Mouse (Mus musculus): Measurements from ENCODE around the gene 0610012G03Rik. TPM values are rescaled to one million over a fixed set of nuclear protein-coding genes. Genes with fewer than 3 reads are reported as not detected.

Gene 0610012G03Rik
- polyA plus RNA-seq, 1 experiment from 2014 or later: 129 TPM

- Histone ChIP-seq H3K27ac (peak overlapping the region; percentile 96; the same call in 1 of the 2 replicates), H3K9ac (peak overlapping the region; percentile 66), H3K4me2 (replicated peaks) (peak overlapping the region; percentile 81), H3K36me3 (replicated peaks; ENCODE audit: control insufficient read depth, insufficient read depth) (no peaks in the 10 kb centered on the region), H3K4me3 (replicated peaks; ENCODE audit: low read length) (peak overlapping the region; percentile 34), H3K9me3 (ENCODE audit: control insufficient read depth, low read length) (no peaks in the 10 kb centered on the region), H3K4me1 (replicated peaks; ENCODE audit: control insufficient read depth, insufficient read depth, low read length) (peaks cover 24% of the 10 kb centered on the region), H3K27me3 (ENCODE audit: control insufficient read depth, insufficient read depth, low read length) (no peaks in the 10 kb centered on the region)
- ATAC-seq (ENCODE audit: low FRiP score): no peak
- no peak for DNase-seq (ENCODE audit: low spot score)
- 8% methylated on average over 13 of the region's 13 CpGs for WGBS
Observed at GRCm38 (mm10) chr16:31934550-31935010, 13.7 kb downstream of the 0610012G03Rik start.

GRCm38 (mm10) chr16:31933751-31934549, 14.3 kb downstream of the 0610012G03Rik start, which contains the start of gene Pigz:
Pigz (plus strand) TSS chr16:31933851.
- WGBS: 3% methylated on average over 42 of the region's 42 CpGs
- peak; percentile 64 for DNase-seq (ENCODE audit: low spot score)
- H3K4me3 ChIP-seq (replicated peaks; ENCODE audit: low read length): peak within 1 kb of the TSS; percentile 34
- peak; percentile 19; the same call in 1 of the 2 replicates for ATAC-seq (ENCODE audit: low FRiP score)
- H3K9ac ChIP-seq: peak within 1 kb of the TSS; percentile 66
- H3K4me2 ChIP-seq (replicated peaks): peak within 1 kb of the TSS; percentile 81
- H3K27ac ChIP-seq: peak within 1 kb of the TSS; percentile 96
- no peaks in the 10 kb centered on the region for H3K36me3 ChIP-seq (replicated peaks; ENCODE audit: control insufficient read depth, insufficient read depth)
- H3K9me3 ChIP-seq (ENCODE audit: control insufficient read depth, low read length): no peaks in the 10 kb centered on the region
- H3K4me1 ChIP-seq (replicated peaks; ENCODE audit: control insufficient read depth, insufficient read depth, low read length): peaks cover 24% of the 10 kb centered on the region
- no peaks in the 10 kb centered on the region for H3K27me3 ChIP-seq (ENCODE audit: control insufficient read depth, insufficient read depth, low read length)

- peak; percentile 97 for ATAC-seq (ENCODE audit: low FRiP score)
- H3K27me3 ChIP-seq (ENCODE audit: control insufficient read depth, insufficient read depth, low read length): no peaks in the 10 kb centered on the region
Observed at GRCm38 (mm10) chr16:31932840-31933697, 15.2 kb downstream of the 0610012G03Rik start.

GRCm38 (mm10) chr16:31932255-31932654, 16.0 kb downstream of the 0610012G03Rik start:
- ATAC-seq (ENCODE audit: low FRiP score): no peak
- no peak for DNase-seq (ENCODE audit: low spot score)
- H3K4me2 ChIP-seq (replicated peaks): peak overlapping the region; percentile 81; the same call in 1 of the 2 replicates
- H3K9ac ChIP-seq: peak overlapping the region; percentile 2; the same call in 1 of the 2 replicates
- H3K36me3 ChIP-seq (replicated peaks; ENCODE audit: control insufficient read depth, insufficient read depth): no peaks in the 10 kb centered on the region
- H3K9me3 ChIP-seq (ENCODE audit: control insufficient read depth, low read length): no peaks in the 10 kb centered on the region
- no peaks in the 10 kb centered on the region for H3K27me3 ChIP-seq (ENCODE audit: control insufficient read depth, insufficient read depth, low read length)
- H3K4me1 ChIP-seq (replicated peaks; ENCODE audit: control insufficient read depth, insufficient read depth, low read length): peaks cover 24% of the 10 kb centered on the region
- H3K27ac ChIP-seq: peak overlapping the region; percentile 96
- H3K4me3 ChIP-seq (replicated peaks; ENCODE audit: low read length): no peak overlapping the region
- WGBS: 26% methylated on average over 5 of the region's 5 CpGs

More at GRCm38 (mm10) chr16:31932840-31933697, 15.2 kb downstream of the 0610012G03Rik start:
- Histone ChIP-seq H3K4me3 (replicated peaks; ENCODE audit: low read length) (peak overlapping the region; percentile 34), H3K27ac (peak overlapping the region; percentile 96), H3K9me3 (ENCODE audit: control insufficient read depth, low read length) (no peaks in the 10 kb centered on the region), H3K36me3 (replicated peaks; ENCODE audit: control insufficient read depth, insufficient read depth) (no peaks in the 10 kb centered on the region), H3K4me1 (replicated peaks; ENCODE audit: control insufficient read depth, insufficient read depth, low read length) (peaks cover 24% of the 10 kb centered on the region), H3K4me2 (replicated peaks) (peak overlapping the region; percentile 81), H3K9ac (peak overlapping the region; percentile 66)
- 1% methylated on average over 50 of the region's 50 CpGs for WGBS
- peak; percentile 93 for DNase-seq (ENCODE audit: low spot score)

GRCm38 (mm10) chr16:31931330-31931729, 17.0 kb downstream of the 0610012G03Rik start:
- Histone ChIP-seq H3K27me3 (ENCODE audit: control insufficient read depth, insufficient read depth, low read length) (no peaks in the 10 kb centered on the region), H3K9ac (peak overlapping the region; percentile 17; the same call in 1 of the 2 replicates), H3K4me3 (replicated peaks; ENCODE audit: low read length) (no peak overlapping the region), H3K27ac (no peak overlapping the region), H3K36me3 (replicated peaks; ENCODE audit: control insufficient read depth, insufficient read depth) (no peaks in the 10 kb centered on the region), H3K4me1 (replicated peaks; ENCODE audit: control insufficient read depth, insufficient read depth, low read length) (peaks cover 24% of the 10 kb centered on the region), H3K9me3 (ENCODE audit: control insufficient read depth, low read length) (no peaks in the 10 kb centered on the region), H3K4me2 (replicated peaks) (0 out of 2 replicates have a peak overlapping the region, but pooled peaks have one; percentile 8)
- ATAC-seq (ENCODE audit: low FRiP score) (no peak), DNase-seq (ENCODE audit: low spot score) (no peak)
- 50% methylated on average over 17 of the region's 17 CpGs for WGBS

- H3K4me3 ChIP-seq (replicated peaks; ENCODE audit: low read length): no peak overlapping the region
- WGBS: 83% methylated on average over 5 of the region's 5 CpGs
- H3K4me2 ChIP-seq (replicated peaks): no peak overlapping the region
- no peaks in the 10 kb centered on the region for H3K36me3 ChIP-seq (replicated peaks; ENCODE audit: control insufficient read depth, insufficient read depth)
- ATAC-seq (ENCODE audit: low FRiP score) (no peak), DNase-seq (ENCODE audit: low spot score) (no peak)
- H3K9ac ChIP-seq: no peak overlapping the region
- no peaks in the 10 kb centered on the region for H3K4me1 ChIP-seq (replicated peaks; ENCODE audit: control insufficient read depth, insufficient read depth, low read length)
- no peaks in the 10 kb centered on the region for H3K27me3 ChIP-seq (ENCODE audit: control insufficient read depth, insufficient read depth, low read length)
- H3K27ac ChIP-seq: no peak overlapping the region
- H3K9me3 ChIP-seq (ENCODE audit: control insufficient read depth, low read length): no peaks in the 10 kb centered on the region
Observed at GRCm38 (mm10) chr16:31927412-31927811, 20.9 kb downstream of the 0610012G03Rik start.

GRCm38 (mm10) chr16:31926547-31927182, 21.6 kb downstream of the 0610012G03Rik start:
- H3K9me3 ChIP-seq (ENCODE audit: control insufficient read depth, low read length): no peaks in the 10 kb centered on the region
- 83% methylated on average over 13 of the region's 13 CpGs for WGBS

GRCm38 (mm10) chr16:31926091-31926490, 22.2 kb downstream of the 0610012G03Rik start:
- Histone ChIP-seq H3K4me3 (replicated peaks; ENCODE audit: low read length) (no peak overlapping the region), H3K4me1 (replicated peaks; ENCODE audit: control insufficient read depth, insufficient read depth, low read length) (no peaks in the 10 kb centered on the region), H3K9me3 (ENCODE audit: control insufficient read depth, low read length) (no peaks in the 10 kb centered on the region), H3K27ac (no peak overlapping the region), H3K9ac (no peak overlapping the region), H3K4me2 (replicated peaks) (no peak overlapping the region), H3K27me3 (ENCODE audit: control insufficient read depth, insufficient read depth, low read length) (no peaks in the 10 kb centered on the region), H3K36me3 (replicated peaks; ENCODE audit: control insufficient read depth, insufficient read depth) (no peaks in the 10 kb centered on the region)
- no peak for ATAC-seq (ENCODE audit: low FRiP score)
- 83% methylated on average over 6 of the region's 6 CpGs for WGBS
- no peak for DNase-seq (ENCODE audit: low spot score)

More at GRCm38 (mm10) chr16:31926547-31927182, 21.6 kb downstream of the 0610012G03Rik start:
- no peak overlapping the region for H3K4me2 ChIP-seq (replicated peaks)
- no peak overlapping the region for H3K9ac ChIP-seq
- no peaks in the 10 kb centered on the region for H3K27me3 ChIP-seq (ENCODE audit: control insufficient read depth, insufficient read depth, low read length)
- no peaks in the 10 kb centered on the region for H3K4me1 ChIP-seq (replicated peaks; ENCODE audit: control insufficient read depth, insufficient read depth, low read length)
- DNase-seq (ENCODE audit: low spot score): no peak
- H3K4me3 ChIP-seq (replicated peaks; ENCODE audit: low read length): no peak overlapping the region
- no peak overlapping the region for H3K27ac ChIP-seq
- H3K36me3 ChIP-seq (replicated peaks; ENCODE audit: control insufficient read depth, insufficient read depth): no peaks in the 10 kb centered on the region
- no peak for ATAC-seq (ENCODE audit: low FRiP score)

All from hindbrain, embryonic 14.5 days (tissue).